In genomic region chr9:102080934-102081333, GRCm38 (mm10) we compare ENCODE assay signal across 25 mouse cellular contexts.
DNase-seq lines count a peak whose midpoint lies in the region; ATAC-seq and TF ChIP-seq lines count a peak whose summit lies in the region.
"Had no signal": no experiment of that assay in that cellular context is flagged by ENCODE, and none has a peak within 500 bp of the region (broad histone marks: within the 10 kb centered on the region; RNA-seq: fewer than 3 reads in every experiment).

No protein-coding gene starts in this region.

- no peaks in the 10 kb centered on the region for H3K4me1 ChIP-seq in heart, embryonic 11.5 days (ENCODE audit: control insufficient read depth, insufficient read depth, low read length)
- peaks cover 5% of the 10 kb centered on the region; the same call in 1 of the 2 replicates for H3K4me1 ChIP-seq in midbrain, postnatal 0 days (ENCODE audit: insufficient read depth, low read length)
- H3K4me1 ChIP-seq in midbrain, embryonic 16.5 days (ENCODE audit: control insufficient read depth, insufficient read depth, low read length), result peaks cover 6% of the 10 kb centered on the region; the same call in 1 of the 2 replicates
- H3K4me1 ChIP-seq: embryonic facial prominence, embryonic 10.5 days; embryonic facial prominence, embryonic 15.5 days; heart, embryonic 15.5 days; stomach, embryonic 15.5 days had no signal

- WGBS in heart, embryonic 11.5 days (ENCODE audit: insufficient replicate concordance), result 62% methylated on average over 5 of the region's 5 CpGs
- WGBS in midbrain, postnatal 0 days, result 73% methylated on average over 5 of the region's 5 CpGs
- 81% methylated on average over 5 of the region's 5 CpGs for WGBS in midbrain, embryonic 16.5 days

- no peak overlapping the region for H3K27ac ChIP-seq in heart, embryonic 11.5 days (ENCODE audit: low read depth, low read length)
- no peak overlapping the region for H3K27ac ChIP-seq in midbrain, postnatal 0 days (ENCODE audit: low read depth, low read length)
- H3K27ac ChIP-seq in midbrain, embryonic 16.5 days (ENCODE audit: low read length), result no peak overlapping the region
- H3K27ac ChIP-seq: embryonic facial prominence, embryonic 10.5 days; embryonic facial prominence, embryonic 15.5 days; forebrain, embryonic 12.5 days; heart, embryonic 15.5 days; kidney, postnatal 0 days; limb, embryonic 13.5 days; neural tube, embryonic 13.5 days; stomach, embryonic 15.5 days had no signal

- H3K9me3 ChIP-seq in heart, embryonic 11.5 days (replicated peaks; ENCODE audit: control insufficient read depth, low read length), result no peaks in the 10 kb centered on the region
- H3K9me3 ChIP-seq in midbrain, postnatal 0 days (ENCODE audit: low read length), result no peaks in the 10 kb centered on the region
- H3K9me3 ChIP-seq in midbrain, embryonic 16.5 days (replicated peaks; ENCODE audit: control insufficient read depth, low read length, poor library complexity, severe bottlenecking), result no peaks in the 10 kb centered on the region
- H3K9me3 ChIP-seq: embryonic facial prominence, embryonic 10.5 days; embryonic facial prominence, embryonic 15.5 days; forebrain, embryonic 12.5 days; heart, embryonic 15.5 days; limb, embryonic 13.5 days; neural tube, embryonic 13.5 days; stomach, embryonic 15.5 days had no signal

- no peaks in the 10 kb centered on the region for H3K27me3 ChIP-seq in heart, embryonic 11.5 days (ENCODE audit: control insufficient read depth, insufficient read depth, low read length)
- no peaks in the 10 kb centered on the region for H3K27me3 ChIP-seq in midbrain, postnatal 0 days (ENCODE audit: insufficient read depth, low read length)
- H3K27me3 ChIP-seq in midbrain, embryonic 16.5 days (ENCODE audit: control insufficient read depth, insufficient read depth, low read depth, low read length), result no peaks in the 10 kb centered on the region
- H3K27me3 ChIP-seq: embryonic facial prominence, embryonic 15.5 days; forebrain, embryonic 12.5 days; neural tube, embryonic 13.5 days; stomach, embryonic 15.5 days had no signal

- no peaks in the 10 kb centered on the region for H3K36me3 ChIP-seq in heart, embryonic 11.5 days (ENCODE audit: control insufficient read depth, insufficient read depth, low read length)
- no peaks in the 10 kb centered on the region for H3K36me3 ChIP-seq in midbrain, postnatal 0 days (ENCODE audit: insufficient read depth, low read length)
- no peaks in the 10 kb centered on the region for H3K36me3 ChIP-seq in midbrain, embryonic 16.5 days (ENCODE audit: control insufficient read depth, insufficient read depth, low read length)
- H3K36me3 ChIP-seq: embryonic facial prominence, embryonic 10.5 days; embryonic facial prominence, embryonic 15.5 days; forebrain, embryonic 12.5 days; heart, embryonic 15.5 days; limb, embryonic 13.5 days; neural tube, embryonic 13.5 days; stomach, embryonic 15.5 days had no signal

- ATAC-seq in heart, embryonic 11.5 days (replicated peaks; ENCODE audit: insufficient number of reproducible peaks, low FRiP score, low TSS enrichment), result no peak
- ATAC-seq in midbrain, postnatal 0 days (ENCODE audit: low FRiP score), result no peak
- no peak for ATAC-seq in midbrain, embryonic 16.5 days
- ATAC-seq: forebrain, postnatal 0 days; intestine, embryonic 16.5 days; liver, postnatal 0 days; lung, postnatal 0 days; Patski had no signal

- no peak overlapping the region for H3K4me3 ChIP-seq in heart, embryonic 11.5 days (ENCODE audit: low read depth, low read length)
- H3K4me3 ChIP-seq in midbrain, postnatal 0 days (ENCODE audit: low read depth, low read length), result no peak overlapping the region
- H3K4me3 ChIP-seq in midbrain, embryonic 16.5 days (ENCODE audit: low read depth, low read length), result no peak overlapping the region
- H3K4me3 ChIP-seq: embryonic facial prominence, embryonic 10.5 days; embryonic facial prominence, embryonic 15.5 days; forebrain, embryonic 12.5 days; heart, embryonic 15.5 days; limb, embryonic 13.5 days; neural tube, embryonic 13.5 days; stomach, embryonic 15.5 days had no signal

- no peak for TF ChIP-seq CTCF in midbrain, postnatal 0 days (IDR thresholded peaks at IDR 0.05)

- no peak overlapping the region for H3K9ac ChIP-seq in heart, embryonic 11.5 days (ENCODE audit: low read depth, low read length)
- H3K9ac ChIP-seq in midbrain, postnatal 0 days (replicated peaks; ENCODE audit: low read length, poor library complexity, severe bottlenecking), result no peak overlapping the region
- no peak overlapping the region for H3K9ac ChIP-seq in midbrain, embryonic 16.5 days (ENCODE audit: low read depth, low read length)
- H3K9ac ChIP-seq: embryonic facial prominence, embryonic 15.5 days; forebrain, embryonic 12.5 days; forebrain, postnatal 0 days; heart, embryonic 15.5 days; limb, embryonic 13.5 days; liver, postnatal 0 days; neural tube, embryonic 13.5 days; stomach, embryonic 15.5 days had no signal

- DNase-seq in heart, adult 11 months, result peak; percentile 82
- DNase-seq in midbrain, postnatal 0 days (ENCODE audit: low spot score), result peak; percentile 32
- DNase-seq in cerebellum, postnatal 14 days, result peak; percentile 79 to 85
- DNase-seq in kidney, postnatal 36 days, result no peak
- no peak for DNase-seq in gastrocnemius, postnatal 25 days
- DNase-seq: adrenal gland, postnatal 10 days; forebrain, postnatal 0 days; kidney, adult 8-10 months; layer of hippocampus, adult 9-11 months; liver, postnatal 0 days had no signal

- H3K4me2 ChIP-seq in heart, embryonic 11.5 days, result no peak overlapping the region
- H3K4me2 ChIP-seq in midbrain, postnatal 0 days (ENCODE audit: low read depth, low read length, poor library complexity, severe bottlenecking), result no peak overlapping the region
- H3K4me2 ChIP-seq in midbrain, embryonic 16.5 days (ENCODE audit: low read length), result no peak overlapping the region
- H3K4me2 ChIP-seq: embryonic facial prominence, embryonic 15.5 days; forebrain, embryonic 12.5 days; heart, embryonic 15.5 days; limb, embryonic 13.5 days; liver, embryonic 11.5 days; midbrain, embryonic 11.5 days; neural tube, embryonic 13.5 days; stomach, embryonic 15.5 days had no signal

Comparison
In these comparisons a context has a peak if more than half of its experiments do, and no peak if none do; other contexts are left out.
1. DNase-seq: peak in heart, adult 11 months (single experiment), midbrain, postnatal 0 days (single experiment) and cerebellum, postnatal 14 days (2 of 2); none in kidney, postnatal 36 days (0 of 2) and gastrocnemius, postnatal 25 days (single experiment).